In genomic region chr4:58911069-58911830, GRCm38 (mm10) we compare ENCODE assay signal across 8 mouse cellular contexts. TPM values are rescaled to one million over a fixed set of nuclear protein-coding genes. Genes with fewer than 3 reads are reported as not detected.
DNase-seq lines count a peak whose midpoint lies in the region; ATAC-seq and TF ChIP-seq lines count a peak whose summit lies in the region.

No protein-coding gene starts in this region.

- WGBS in forebrain, embryonic 16.5 days: under 1% methylated on average over 53 of the region's 56 CpGs
- under 1% methylated on average over 45 of the region's 56 CpGs for WGBS in lung, embryonic 16.5 days

- no peaks in the 10 kb centered on the region for H3K9me3 ChIP-seq in ES-E14 (ENCODE audit: control insufficient read depth, insufficient read depth, low read depth, low read length)
- H3K9me3 ChIP-seq in forebrain, embryonic 16.5 days (ENCODE audit: control insufficient read depth, low read length): no peaks in the 10 kb centered on the region
- no peaks in the 10 kb centered on the region for H3K9me3 ChIP-seq in lung, embryonic 16.5 days (ENCODE audit: control insufficient read depth, low read length)

- no peak overlapping the region for H3K27ac ChIP-seq in ES-E14 (ENCODE audit: insufficient read depth, low read depth, low read length, poor library complexity, severe bottlenecking)
- peak overlapping the region; percentile 97 for H3K27ac ChIP-seq in forebrain, embryonic 16.5 days (ENCODE audit: low read length)
- peak overlapping the region; percentile 97 for H3K27ac ChIP-seq in lung, embryonic 16.5 days (ENCODE audit: low read length)

- peak overlapping the region; percentile 64 for H3K4me2 ChIP-seq in forebrain, embryonic 16.5 days (ENCODE audit: low read length)
- H3K4me2 ChIP-seq in lung, embryonic 16.5 days (ENCODE audit: low read depth, low read length): peak overlapping the region; percentile 73

- peak overlapping the region; percentile 72 to 92 for H3K4me3 ChIP-seq in ES-E14 (ENCODE audit: insufficient read depth in 1 of 2, low read depth in 1 of 2, low read length in 2 of 2, poor library complexity in 1 of 2, severe bottlenecking in 1 of 2)
- H3K4me3 ChIP-seq in forebrain, embryonic 16.5 days (replicated peaks; ENCODE audit: low read length): peak overlapping the region; percentile 86
- peak overlapping the region; percentile 94 for H3K4me3 ChIP-seq in lung, embryonic 16.5 days (ENCODE audit: low read length)

- peak overlapping the region; percentile 95 for H3K9ac ChIP-seq in ES-E14 (ENCODE audit: insufficient read depth, low read depth, low read length, poor library complexity, severe bottlenecking)
- H3K9ac ChIP-seq in forebrain, embryonic 16.5 days (replicated peaks; ENCODE audit: low read depth, low read length): peak overlapping the region; percentile 97
- peak overlapping the region; percentile 99 for H3K9ac ChIP-seq in lung, embryonic 16.5 days (ENCODE audit: low read length)

- no peak for DNase-seq in ES-E14 (ENCODE audit: low read depth, low spot score)
- DNase-seq in cerebellum, adult 11-12 months: peak; percentile 71
- DNase-seq in heart, postnatal 4 days: peak; percentile 68
- DNase-seq in layer of hippocampus, adult 8-10 months (ENCODE audit: low spot score in 2 of 2): peak; percentile 42 to 45
- DNase-seq in ovary, postnatal 36 days (ENCODE audit: low spot score): peak; percentile 68
- peak; percentile 71 for DNase-seq in thymus, postnatal 25 days

- in situ Hi-C loops in ES-E14 (cut with MboI; ENCODE audit: low sequenced_read_pairs in 2 of 2, unreplicated experiment in 2 of 2): no loop called here

- ATAC-seq in forebrain, embryonic 16.5 days: peak; percentile 74
- peak; percentile 72 for ATAC-seq in lung, embryonic 16.5 days (ENCODE audit: low read depth)

- no peaks in the 10 kb centered on the region for H3K36me3 ChIP-seq in ES-E14 (ENCODE audit: control insufficient read depth, insufficient read depth, low read length, poor library complexity, severe bottlenecking)
- H3K36me3 ChIP-seq in forebrain, embryonic 16.5 days (ENCODE audit: control insufficient read depth, insufficient read depth): no peaks in the 10 kb centered on the region
- H3K36me3 ChIP-seq in lung, embryonic 16.5 days (ENCODE audit: control insufficient read depth, insufficient read depth, low read length): no peaks in the 10 kb centered on the region

- H3K27me3 ChIP-seq in forebrain, embryonic 16.5 days (replicated peaks; ENCODE audit: control insufficient read depth, insufficient read depth, low read length): no peaks in the 10 kb centered on the region
- H3K27me3 ChIP-seq in lung, embryonic 16.5 days (ENCODE audit: control insufficient read depth, insufficient read depth, low read depth, low read length): no peaks in the 10 kb centered on the region

- H3K4me1 ChIP-seq in ES-E14 (ENCODE audit: control insufficient read depth in 2 of 2, insufficient read depth in 2 of 2, low read length in 2 of 2, poor library complexity in 1 of 2): peaks cover 0 to 2% of the 10 kb centered on the region in 2 experiments; a peak in 1 of 4 replicates
- peaks cover 11% of the 10 kb centered on the region for H3K4me1 ChIP-seq in forebrain, embryonic 16.5 days (replicated peaks; ENCODE audit: control insufficient read depth, insufficient read depth, low read length)
- peaks cover 8% of the 10 kb centered on the region for H3K4me1 ChIP-seq in lung, embryonic 16.5 days (replicated peaks; ENCODE audit: control insufficient read depth, insufficient read depth, low read length)

TF ChIP-seq in ES-E14, 5 proteins besides CTCF, POLR2A, EP300 and RAD21:
- TF ChIP-seq ZNF384 (IDR thresholded peaks at IDR 0.05; ENCODE audit: low read depth, low read length): no peak
- TF ChIP-seq ZC3H11A (IDR thresholded peaks at IDR 0.05; ENCODE audit: borderline replicate concordance, low read depth, low read length): no peak
- TF ChIP-seq HCFC1 (IDR thresholded peaks at IDR 0.05; ENCODE audit: borderline replicate concordance, insufficient read depth, low read length): no peak
- TF ChIP-seq MAFK (IDR thresholded peaks at IDR 0.05; ENCODE audit: insufficient read depth, low read depth, low read length): no peak
- TF ChIP-seq CHD2 (IDR thresholded peaks at IDR 0.05; ENCODE audit: low read depth, low read length): no peak

RNA-seq across cellular contexts. Expression of gene Ecpas, which starts 1.3 kb away (rescaled TPM):
- 10.6 and 23.9 TPM in 2 replicates for total RNA-seq in ES-E14 (2012; rRNA removed)
- polyA plus RNA-seq in forebrain, embryonic 16.5 days (2015; fragmentation: Nextera tagmentation; extraction: Ambion mirVana): 28.8 and 32.5 TPM in 2 replicates
- total RNA-seq in heart, postnatal 4 days (2021): 100 to 1,000 TPM; 129 to 131 TPM
- total RNA-seq in layer of hippocampus, adult 8-10 months (2022): 100 to 1,000 TPM; 118 to 183 (median 129) TPM
- 24.9 and 26.1 TPM in 2 replicates for polyA plus RNA-seq in lung, embryonic 16.5 days (2015; fragmentation: Nextera tagmentation; extraction: Ambion mirVana)

RNA-seq across cellular contexts. Expression of gene Zkscan16, which starts 32.2 kb away (rescaled TPM):
- total RNA-seq in ES-E14 (2012; rRNA removed): 0.63 and 0.80 TPM in 2 replicates
- 1.3 and 1.7 TPM in 2 replicates for polyA plus RNA-seq in forebrain, embryonic 16.5 days (2015; fragmentation: Nextera tagmentation; extraction: Ambion mirVana)
- total RNA-seq in heart, postnatal 4 days (2021): under 1 TPM; 0.21 to 0.25 TPM
- 10 to 100 TPM; 56.0 to 63.3 (median 58.3) TPM for total RNA-seq in layer of hippocampus, adult 8-10 months (2022)
- polyA plus RNA-seq in lung, embryonic 16.5 days (2015; fragmentation: Nextera tagmentation; extraction: Ambion mirVana): 0.16 and 0.30 TPM in 2 replicates

Comparison
In these comparisons a context has a peak if more than half of its experiments do, and no peak if none do; other contexts are left out.
1. RNA of gene Zkscan16, which starts 32.2 kb away (total RNA-seq): 56.0 to 63.3 TPM in layer of hippocampus, adult 8-10 months; 0.63 to 0.80 TPM in ES-E14 and 0.21 to 0.25 TPM in heart, postnatal 4 days; every median in the first group is over 10 times any median in the second.
2. Peak in every context shown above with its lines, with median percentiles within 50 percentile points of each other: H3K4me3 ChIP-seq and H3K9ac ChIP-seq.